Mouse (Mus musculus) liver, embryonic 11.5 days (tissue): Measurements from ENCODE around the gene Zfp865. TPM values are rescaled to one million over a fixed set of nuclear protein-coding genes. Genes with fewer than 3 reads are reported as not detected.

Source experiments
- polyA plus RNA-seq: library from polyadenylated mRNA; unstranded; fragments of >200 nt; fragmentation: Nextera tagmentation; extraction: Ambion mirVana; gene quantifications from 2 replicates; pipeline ENCODE4 v1.2.1, GENCODE M21; 2014

Gene Zfp865
- polyA plus RNA-seq, 1 experiment from 2014 or later = 4.5 TPM

Other genes starting within 250 kb of the Zfp865 start
- not detected in 2 replicates for gene Fam71e2, start 249.1 kb upstream of the Zfp865 start, polyA plus RNA-seq
- gene Il11, start 237.5 kb upstream of the Zfp865 start, polyA plus RNA-seq = 0.12 TPM in 1 of 2 replicates, not detected in the other
- 0.86 TPM in 1 of 2 replicates, not detected in the other for gene Tmem190, start 237.4 kb upstream of the Zfp865 start, polyA plus RNA-seq
- 12.2 and 12.4 TPM in 2 replicates for gene Tmem238, start 230.7 kb upstream of the Zfp865 start, polyA plus RNA-seq
- 218 and 238 TPM in 2 replicates for gene Rpl28, start 227.5 kb upstream of the Zfp865 start, polyA plus RNA-seq
- gene Ube2s, start 207.8 kb upstream of the Zfp865 start, polyA plus RNA-seq = 367 and 402 TPM in 2 replicates
- gene Shisa7, start 175.7 kb upstream of the Zfp865 start, polyA plus RNA-seq = 0.03 and 0.11 TPM in 2 replicates
- 5.2 and 5.3 TPM in 2 replicates for gene Isoc2b, start 150.1 kb upstream of the Zfp865 start, polyA plus RNA-seq
- 1.3 and 1.4 TPM in 2 replicates for gene Isoc2a, start 143.2 kb upstream of the Zfp865 start, polyA plus RNA-seq
- 0.22 TPM in 1 of 2 replicates, not detected in the other for gene Gm36210, start 113.9 kb upstream of the Zfp865 start, polyA plus RNA-seq
- 3.3 and 3.5 TPM in 2 replicates for gene Zfp628, start 105.2 kb upstream of the Zfp865 start, polyA plus RNA-seq
- 1.4 and 1.5 TPM in 2 replicates for gene Nat14, start 98.3 kb upstream of the Zfp865 start, polyA plus RNA-seq
- 0.70 and 0.82 TPM in 2 replicates for gene Ssc5d, start 94.6 kb upstream of the Zfp865 start, polyA plus RNA-seq
- gene Sbk2, start 56.0 kb upstream of the Zfp865 start, polyA plus RNA-seq = 0.22 TPM in 1 of 2 replicates, not detected in the other
- gene Sbk3, start 49.2 kb upstream of the Zfp865 start, polyA plus RNA-seq = not detected in 2 replicates
- 13.7 and 16.8 TPM in 2 replicates for gene Zfp579, start 24.2 kb upstream of the Zfp865 start, polyA plus RNA-seq
- gene Zfp524, start 6.0 kb upstream of the Zfp865 start, polyA plus RNA-seq = 13.9 and 14.0 TPM in 2 replicates
- gene Fiz1, start 5.7 kb upstream of the Zfp865 start, polyA plus RNA-seq = 37.1 and 40.8 TPM in 2 replicates
- gene Gm44973, start 4.9 kb upstream of the Zfp865 start, polyA plus RNA-seq = 1.8 and 3.3 TPM in 2 replicates
- 4.1 and 5.2 TPM in 2 replicates for gene Ccdc106, start 177 bp downstream of the Zfp865 start, polyA plus RNA-seq
- 0.22 TPM in 1 of 2 replicates, not detected in the other for gene 4632433K11Rik, start 13.7 kb downstream of the Zfp865 start, polyA plus RNA-seq
- 2.4 and 2.6 TPM in 2 replicates for gene Zfp784, start 18.1 kb downstream of the Zfp865 start, polyA plus RNA-seq
- 11.5 and 14.1 TPM in 2 replicates for gene Zfp580, start 31.2 kb downstream of the Zfp865 start, polyA plus RNA-seq
- gene U2af2, start 41.8 kb downstream of the Zfp865 start, polyA plus RNA-seq = 169 TPM in 2 replicates
- gene Epn1, start 59.9 kb downstream of the Zfp865 start, polyA plus RNA-seq = 82.9 and 88.9 TPM in 2 replicates
- not detected in 2 replicates for gene Rfpl4, start 96.6 kb downstream of the Zfp865 start, polyA plus RNA-seq
- gene Rasl2-9, start 105.6 kb downstream of the Zfp865 start, polyA plus RNA-seq = 0.26 and 0.66 TPM in 2 replicates
- gene Vmn1r55, start 129.3 kb downstream of the Zfp865 start, polyA plus RNA-seq = not detected in 2 replicates
- not detected in 2 replicates for gene Vmn1r56, start 176.4 kb downstream of the Zfp865 start, polyA plus RNA-seq
- not detected in 2 replicates for gene Vmn1r57, start 198.1 kb downstream of the Zfp865 start, polyA plus RNA-seq